Mouse (Mus musculus) lung, adult 18-20 months (tissue): ENCODE results near the gene Nr4a3.

ENCODE experiments used
- DNase-seq, 2 experiments: peaks; one replicate each; pipeline ENCODE4 v3.0.0; 2022; ENCODE audit warnings: mixed read lengths in 2 of 2

Nr4a3 gene

DNA sequence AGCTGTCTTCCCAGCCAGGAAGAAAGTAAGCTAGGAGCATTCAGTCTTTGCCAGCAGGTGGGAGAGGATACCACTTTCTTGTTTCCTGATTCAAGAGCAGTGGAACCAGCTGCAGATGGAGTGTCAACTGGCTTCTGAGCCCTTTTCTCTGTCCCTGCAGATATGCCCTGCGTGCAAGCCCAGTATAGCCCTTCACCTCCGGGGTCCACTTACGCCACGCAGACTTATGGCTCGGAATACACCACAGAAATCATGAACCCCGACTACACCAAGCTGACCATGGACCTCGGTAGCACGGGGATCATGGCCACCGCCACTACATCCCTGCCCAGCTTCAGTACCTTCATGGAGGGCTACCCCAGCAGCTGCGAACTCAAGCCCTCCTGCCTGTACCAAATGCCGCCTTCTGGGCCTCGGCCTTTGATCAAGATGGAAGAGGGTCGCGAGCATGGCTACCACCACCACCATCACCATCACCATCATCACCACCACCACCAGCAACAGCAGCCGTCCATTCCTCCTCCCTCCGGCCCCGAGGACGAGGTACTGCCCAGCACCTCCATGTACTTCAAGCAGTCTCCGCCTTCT is 6.2 kb downstream of the Nr4a3 start:
- no peak for DNase-seq

DNA sequence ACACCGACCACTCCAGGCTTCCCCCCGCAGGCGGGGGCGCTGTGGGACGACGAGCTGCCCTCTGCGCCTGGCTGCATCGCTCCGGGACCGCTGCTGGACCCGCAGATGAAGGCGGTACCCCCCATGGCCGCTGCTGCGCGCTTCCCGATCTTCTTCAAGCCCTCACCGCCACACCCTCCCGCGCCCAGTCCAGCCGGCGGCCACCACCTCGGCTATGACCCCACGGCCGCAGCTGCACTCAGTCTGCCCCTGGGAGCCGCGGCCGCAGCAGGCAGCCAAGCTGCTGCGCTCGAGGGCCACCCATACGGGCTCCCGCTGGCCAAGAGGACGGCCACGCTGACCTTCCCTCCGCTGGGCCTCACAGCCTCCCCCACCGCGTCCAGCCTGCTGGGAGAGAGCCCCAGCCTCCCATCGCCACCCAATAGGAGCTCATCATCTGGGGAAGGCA is 6.7 kb downstream of the Nr4a3 start:
- no peak for DNase-seq

DNA sequence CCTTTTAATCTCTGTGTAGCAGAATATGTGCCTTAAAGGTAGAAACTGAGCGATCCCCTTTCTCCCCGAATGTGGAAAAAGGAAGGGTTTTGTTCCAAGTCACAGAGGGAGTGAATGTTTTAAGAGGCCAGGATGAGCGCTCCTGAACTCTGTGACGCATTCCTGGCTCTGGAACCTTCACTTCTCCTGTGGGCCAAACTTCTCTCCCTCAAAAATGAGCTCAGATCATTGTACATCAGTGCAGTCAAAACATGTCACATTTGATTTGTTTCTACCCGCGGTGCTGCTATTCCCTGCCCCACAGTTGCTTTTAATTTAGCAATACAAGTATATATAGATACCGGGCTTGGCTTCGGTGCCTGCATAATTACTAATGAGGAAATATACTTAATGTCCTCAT is 16.8 kb downstream of the Nr4a3 start:
- no peak for DNase-seq

DNA sequence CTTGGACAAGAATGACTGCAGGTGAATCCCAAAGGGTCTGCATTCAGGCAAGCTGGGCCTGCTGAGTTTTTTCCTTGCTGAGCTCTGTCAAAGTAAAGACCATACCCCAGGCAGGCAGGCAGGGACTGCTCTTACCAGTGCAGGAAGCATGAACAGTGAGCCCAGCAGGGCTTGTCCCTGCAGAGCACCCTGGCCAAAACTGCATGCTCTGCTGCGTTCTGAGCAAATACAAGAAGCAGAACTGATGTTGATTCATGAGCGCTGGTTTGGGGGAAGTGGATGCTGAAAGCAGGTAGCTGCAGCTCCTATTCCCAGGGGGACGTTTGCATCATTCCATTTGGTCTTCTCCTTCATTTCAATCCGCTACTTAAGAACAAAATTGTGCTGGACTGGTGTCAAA is 19.4 kb downstream of the Nr4a3 start:
- no peak for DNase-seq

DNA sequence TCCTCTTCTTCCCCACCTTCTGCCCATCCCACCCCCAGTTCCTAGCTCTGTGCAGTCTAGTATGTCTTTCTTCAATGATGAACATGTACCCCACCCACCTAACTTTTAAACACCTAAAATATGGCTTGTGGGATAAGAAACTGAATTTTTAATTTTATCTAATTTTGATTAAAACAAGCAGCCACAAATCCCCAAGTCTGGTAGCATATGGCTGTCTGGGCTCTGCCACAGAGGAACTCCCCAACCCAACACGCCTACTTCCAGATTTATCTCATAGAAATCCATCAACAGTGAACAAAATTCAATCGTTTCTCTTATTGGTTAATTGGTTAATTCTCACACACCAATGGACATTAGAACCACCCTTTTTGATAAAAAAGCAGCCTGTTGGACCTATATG is 21.7 kb downstream of the Nr4a3 start:
- DNase-seq, result no peak

DNA sequence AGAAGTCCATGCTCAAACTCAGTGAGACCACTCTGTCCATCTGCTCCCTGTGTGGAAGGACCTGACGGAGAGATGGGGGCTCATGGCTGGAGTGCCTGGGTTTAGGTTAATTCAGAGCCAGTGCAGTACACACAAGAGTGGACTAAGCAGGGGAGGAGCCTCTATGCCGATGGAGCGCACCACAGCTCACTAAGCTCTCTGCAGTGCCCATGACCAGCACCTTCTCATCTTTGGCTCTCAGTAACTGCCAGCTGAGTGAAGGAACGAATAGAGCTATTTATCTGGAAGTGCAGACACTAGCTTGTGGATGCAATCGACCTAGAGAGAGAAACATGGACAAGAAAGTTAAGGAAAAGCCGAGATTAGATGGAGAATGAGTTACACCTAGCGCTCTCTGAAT is 24.2 kb downstream of the Nr4a3 start:
- no peak for DNase-seq

DNA sequence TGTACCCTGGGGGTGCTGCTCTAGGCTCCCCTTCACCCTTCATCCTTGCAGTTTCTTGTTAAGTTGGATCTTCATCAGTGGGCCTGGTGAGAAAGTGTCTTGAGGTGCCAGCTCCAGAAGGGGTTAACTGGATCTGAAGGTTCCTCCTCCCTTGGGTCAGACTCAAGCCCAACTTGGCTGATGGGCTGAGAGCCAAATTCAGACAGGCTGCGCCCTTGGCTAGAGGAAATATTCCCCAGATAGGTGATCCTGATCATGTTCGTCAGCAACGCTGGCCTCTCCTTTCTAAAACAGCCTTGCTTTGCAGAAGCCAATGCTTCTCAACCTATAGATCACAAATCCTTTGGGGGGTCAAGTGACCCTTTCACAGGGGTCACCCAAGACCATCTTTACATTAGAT is 27.1 kb downstream of the Nr4a3 start:
- DNase-seq, result no peak

DNA sequence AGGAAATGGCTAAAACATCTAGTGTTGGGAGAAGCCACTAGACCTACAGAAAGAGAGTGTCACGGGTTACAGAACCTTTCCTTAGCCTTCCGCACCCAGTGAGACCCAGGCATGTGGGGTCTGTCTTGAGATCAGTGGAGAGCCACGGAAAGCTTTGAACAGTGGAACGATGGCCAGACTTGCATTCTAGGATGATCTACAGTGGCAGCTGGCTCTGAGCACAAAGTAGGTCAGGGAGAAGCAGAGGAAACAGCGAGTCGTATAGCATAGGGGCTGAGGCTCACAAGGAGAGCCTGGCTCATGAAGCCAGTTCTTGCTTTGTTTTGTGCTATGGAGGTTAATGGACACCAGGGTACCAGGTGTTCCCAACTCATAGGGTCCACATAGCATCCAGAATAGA is 28.4 kb downstream of the Nr4a3 start:
- DNase-seq, result no peak

DNA sequence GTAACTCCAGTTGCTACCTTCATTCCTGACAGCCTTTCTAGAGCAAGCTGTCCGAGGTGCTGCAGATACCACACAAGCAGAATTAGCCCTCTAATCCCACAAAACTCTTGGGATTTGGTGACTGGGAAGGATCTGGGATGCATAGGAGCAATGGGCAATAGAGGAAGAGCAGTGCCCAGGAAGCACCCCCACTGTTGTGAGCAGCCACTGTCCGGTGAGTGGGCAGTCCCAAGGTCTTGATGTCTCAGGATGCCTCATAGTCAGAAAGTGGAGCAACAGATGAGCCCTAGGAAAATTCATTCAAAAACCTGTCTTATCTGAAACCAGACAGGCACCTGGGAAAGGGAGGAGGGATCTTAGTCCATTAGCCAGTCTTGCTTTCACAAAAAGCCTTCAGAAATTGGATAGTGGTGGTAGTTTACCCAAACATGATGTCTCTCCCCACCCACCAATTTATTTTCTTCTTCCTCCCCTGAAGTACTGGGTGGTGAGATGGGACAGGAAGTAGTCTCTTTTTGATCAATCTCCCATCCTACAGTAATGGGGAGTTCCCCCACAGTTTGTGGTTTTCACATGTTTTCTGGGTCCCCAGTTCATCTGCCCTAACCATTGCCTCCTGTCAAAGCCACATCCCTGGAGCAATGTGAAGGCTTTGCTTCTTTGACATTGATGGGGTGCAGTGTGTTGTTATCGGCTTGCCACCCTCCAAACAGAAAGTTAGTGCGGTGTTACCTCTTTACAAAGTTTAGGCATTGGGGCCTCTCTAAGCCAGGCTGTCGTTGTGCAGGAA is 29.7 kb downstream of the Nr4a3 start:
- DNase-seq, result no peak

DNA sequence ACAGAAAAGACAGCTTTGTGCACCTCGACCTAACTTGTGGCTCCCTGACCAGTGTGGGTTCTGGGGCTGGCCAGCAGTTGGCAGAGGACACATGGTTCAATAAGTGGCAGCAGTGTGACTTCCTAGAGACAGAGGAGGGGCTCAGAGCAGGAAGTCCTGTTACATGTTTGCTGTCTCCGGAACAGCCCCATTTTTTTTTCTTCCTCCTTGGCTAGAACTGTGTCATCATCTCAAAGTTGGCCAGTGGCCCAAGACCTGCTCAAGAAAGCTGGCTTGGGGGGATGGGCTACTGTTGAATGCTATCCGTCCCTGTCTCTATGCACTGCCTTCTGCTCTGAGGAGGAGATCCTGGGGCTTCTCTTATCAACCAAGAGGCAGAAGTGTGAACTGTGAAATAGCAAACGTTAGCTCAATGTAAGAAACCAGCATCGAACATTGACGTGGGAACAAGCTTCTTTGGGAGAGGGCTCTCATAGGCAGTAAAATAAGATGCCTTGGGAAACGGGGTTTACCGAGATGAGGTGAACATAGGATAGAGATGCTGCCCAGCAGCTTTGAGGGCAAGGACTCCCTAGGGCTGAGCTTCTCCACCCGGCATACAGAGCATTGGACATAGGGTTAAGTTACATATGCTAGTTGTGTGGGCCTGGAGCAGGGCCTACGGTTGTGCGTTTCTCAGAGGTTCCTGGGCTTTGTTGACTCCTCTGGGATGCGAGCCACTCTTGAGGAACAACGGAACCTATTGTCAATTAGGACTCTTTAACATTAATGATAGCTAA is 31.9 kb downstream of the Nr4a3 start:
- peak; percentile 10 to 44 for DNase-seq

DNA sequence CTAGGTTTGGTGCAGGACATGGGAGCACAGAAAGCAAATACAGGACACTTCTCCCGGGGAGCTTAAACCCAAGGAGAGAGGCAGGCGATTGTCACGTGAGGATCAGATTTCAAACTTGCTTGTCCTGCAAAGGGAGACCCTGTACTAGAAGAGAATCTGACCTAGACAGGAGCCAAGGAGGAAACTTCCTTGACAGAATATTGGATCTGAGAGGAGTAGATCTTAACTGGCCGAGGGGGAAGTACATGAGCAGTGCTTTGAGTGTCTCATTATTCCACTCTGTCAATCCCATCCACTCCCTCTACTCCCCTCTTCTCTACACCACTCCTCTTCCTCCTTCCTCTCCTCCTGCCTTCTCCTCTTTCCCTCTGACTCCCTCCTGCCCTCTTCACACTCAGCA is 33.3 kb downstream of the Nr4a3 start:
- DNase-seq, result no peak

DNA sequence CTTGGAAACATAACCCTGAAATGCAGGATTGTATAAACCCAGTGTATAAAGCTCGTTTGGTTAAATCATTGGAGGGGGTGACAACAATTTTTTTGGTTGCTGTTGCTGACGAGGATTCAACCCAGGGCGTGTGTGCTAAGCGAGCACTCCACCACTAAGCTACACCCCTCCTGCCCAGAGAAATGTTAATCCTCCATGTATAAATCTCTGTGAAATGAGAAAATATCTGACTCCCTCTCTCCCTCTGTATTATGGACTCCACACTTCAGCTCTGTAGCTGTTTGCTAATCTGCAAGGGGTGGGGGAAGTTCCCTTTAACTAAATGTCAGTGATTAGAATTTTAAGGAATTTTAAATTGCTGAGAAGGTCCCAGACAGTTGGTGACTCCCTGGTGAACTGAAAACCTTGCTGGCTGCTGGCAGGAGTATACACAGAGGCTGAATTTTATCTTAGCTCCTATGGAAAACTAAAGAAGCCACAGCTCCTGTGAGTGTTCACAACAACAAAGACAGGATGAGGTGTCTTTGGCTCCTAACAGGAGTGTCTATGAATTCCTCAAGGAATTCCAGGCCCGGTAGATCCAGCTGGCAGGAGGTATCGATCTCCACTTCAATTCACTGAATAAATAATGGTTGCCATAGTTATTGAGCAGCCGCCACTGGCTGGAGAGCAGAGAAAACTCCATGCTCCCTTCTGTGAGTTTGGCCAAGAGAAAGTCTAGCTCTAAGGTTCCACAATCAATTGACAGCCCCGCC is 34.5 kb downstream of the Nr4a3 start:
- no peak for DNase-seq

DNA sequence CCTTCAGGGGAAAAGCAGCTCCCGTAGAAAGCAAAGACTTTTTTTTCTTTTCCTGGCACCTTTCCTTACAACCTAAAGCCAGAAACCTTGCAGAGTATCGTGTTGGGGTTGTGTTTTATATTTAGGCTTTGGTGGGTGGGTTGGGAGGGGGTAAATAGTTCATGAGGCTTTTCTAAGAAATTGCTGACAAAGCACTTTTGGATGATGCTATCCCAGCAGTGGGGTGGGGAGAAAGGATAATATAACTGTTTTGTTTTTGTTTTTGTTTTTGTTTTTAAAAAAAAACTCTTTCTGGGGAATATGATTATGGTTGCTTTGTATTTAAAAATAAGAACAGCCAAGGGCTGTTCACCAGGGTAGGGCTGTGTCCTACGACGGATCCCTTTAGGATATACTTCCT is 38.5 kb downstream of the Nr4a3 start:
- DNase-seq, result no peak

DNA sequence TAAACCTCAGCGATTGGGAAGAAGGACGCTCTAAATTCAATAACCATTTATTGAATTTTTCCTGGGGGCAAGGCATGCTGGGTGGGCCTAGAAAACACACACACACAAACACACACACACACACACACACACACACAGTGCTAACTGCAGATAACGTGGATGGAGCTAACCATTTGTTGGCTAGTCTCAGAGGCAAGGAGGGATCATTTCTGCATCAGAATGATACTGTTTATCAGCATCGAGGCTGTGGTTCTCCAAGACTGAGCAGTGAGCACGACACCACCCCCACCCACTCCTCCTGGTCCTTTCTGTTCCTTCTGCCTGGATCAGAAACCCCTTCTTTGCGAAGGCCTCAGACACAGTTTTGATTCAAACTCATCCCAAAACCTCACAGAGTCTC is 41.7 kb downstream of the Nr4a3 start:
- DNase-seq, result no peak

DNA sequence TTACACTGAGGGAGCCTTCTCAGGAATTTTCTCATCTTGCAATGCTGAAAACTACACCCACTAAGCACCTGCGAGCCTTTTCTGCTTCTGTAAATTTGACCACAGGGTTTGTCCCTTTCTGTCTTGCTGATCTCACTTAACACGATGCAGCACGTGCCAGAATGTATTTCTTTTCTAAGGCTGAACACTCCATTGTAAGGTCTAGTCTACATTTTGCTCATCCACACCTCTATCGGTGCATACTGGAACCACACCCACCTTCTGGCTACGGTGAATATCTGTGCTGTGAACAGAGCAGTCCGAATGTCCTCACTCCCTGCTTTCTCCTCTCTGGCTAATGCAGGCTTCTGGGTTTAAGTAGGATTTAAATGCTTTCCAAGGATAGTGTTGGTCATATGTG is 42.5 kb downstream of the Nr4a3 start:
- no peak for DNase-seq

DNA sequence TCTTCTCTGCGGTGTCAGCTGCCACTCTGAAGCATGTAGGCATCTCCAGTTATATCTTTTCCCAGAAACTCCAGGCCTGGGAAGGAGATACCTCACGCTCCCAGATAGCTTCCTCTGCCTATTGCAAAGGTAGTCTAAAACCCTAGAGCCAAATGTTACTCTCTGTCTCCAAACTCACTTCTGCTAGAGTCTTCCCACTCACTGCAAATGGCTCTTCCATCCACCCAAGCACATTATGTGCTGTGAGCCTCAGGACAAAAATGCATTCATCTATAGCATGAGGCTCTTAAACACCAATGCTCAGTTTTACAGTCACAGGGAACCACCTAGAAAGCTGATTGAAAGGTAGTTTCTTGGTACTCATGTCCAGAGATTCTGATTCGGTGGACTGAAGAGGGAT is 48.3 kb downstream of the Nr4a3 start:
- DNase-seq, result no peak

DNA sequence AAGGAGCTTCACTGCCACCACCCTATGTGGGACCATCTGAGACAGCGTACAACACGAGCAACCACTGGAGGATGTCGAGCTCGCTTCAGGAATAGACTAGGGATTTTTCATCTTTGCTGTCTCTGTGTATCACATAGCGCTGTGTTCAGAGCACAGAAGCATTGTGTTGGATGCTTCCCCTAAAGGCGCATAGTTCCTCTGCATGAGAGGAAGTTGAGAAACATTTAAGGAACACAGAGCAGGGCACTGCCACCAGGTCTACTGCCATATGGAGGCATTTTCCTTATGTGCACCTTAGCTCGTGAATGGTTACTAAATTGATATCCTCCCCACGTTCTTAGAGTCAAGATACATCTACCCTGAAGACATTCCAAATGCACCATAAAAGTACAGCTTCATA is 55.3 kb downstream of the Nr4a3 start:
- DNase-seq, result no peak

DNA sequence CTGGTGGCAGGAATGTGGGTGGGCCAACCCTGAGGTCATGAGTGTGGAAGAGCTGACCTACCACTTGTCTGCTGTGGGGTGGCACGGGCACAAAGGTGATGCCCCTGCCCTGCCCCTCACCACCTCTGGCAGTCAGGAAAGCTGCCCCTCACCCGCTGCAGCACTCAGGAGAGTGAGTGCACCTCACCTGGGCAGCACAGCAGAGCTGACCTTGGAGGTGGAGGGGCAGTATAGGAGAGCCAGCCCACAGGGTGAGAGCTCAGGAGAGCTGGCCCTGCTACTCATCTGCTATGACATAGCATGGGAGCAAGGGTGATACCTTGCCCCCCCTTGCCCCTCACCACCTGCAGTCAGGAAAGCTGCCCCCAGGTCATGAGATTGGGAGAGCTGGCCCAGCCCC is 57.0 kb downstream of the Nr4a3 start:
- DNase-seq, result no peak

DNA sequence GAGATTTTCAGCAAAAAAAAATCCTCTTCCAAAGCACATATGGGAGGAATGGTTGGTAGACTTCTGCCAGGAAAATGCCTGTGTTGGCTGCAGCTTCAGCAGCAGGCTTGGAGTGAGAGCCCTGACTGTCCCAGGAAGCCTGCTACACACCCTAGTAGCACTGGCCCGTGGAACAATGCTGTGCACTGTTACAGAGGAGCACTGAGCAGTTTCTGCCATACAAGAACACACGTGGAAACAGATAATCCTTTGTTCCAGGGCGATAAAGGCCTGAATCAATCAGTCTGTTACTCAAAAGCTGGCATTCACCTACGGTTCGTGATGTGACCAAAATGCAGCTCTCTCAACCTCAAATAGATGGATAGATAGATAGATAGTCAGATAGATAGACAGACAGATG is 60.4 kb downstream of the Nr4a3 start:
- DNase-seq, result no peak

DNA sequence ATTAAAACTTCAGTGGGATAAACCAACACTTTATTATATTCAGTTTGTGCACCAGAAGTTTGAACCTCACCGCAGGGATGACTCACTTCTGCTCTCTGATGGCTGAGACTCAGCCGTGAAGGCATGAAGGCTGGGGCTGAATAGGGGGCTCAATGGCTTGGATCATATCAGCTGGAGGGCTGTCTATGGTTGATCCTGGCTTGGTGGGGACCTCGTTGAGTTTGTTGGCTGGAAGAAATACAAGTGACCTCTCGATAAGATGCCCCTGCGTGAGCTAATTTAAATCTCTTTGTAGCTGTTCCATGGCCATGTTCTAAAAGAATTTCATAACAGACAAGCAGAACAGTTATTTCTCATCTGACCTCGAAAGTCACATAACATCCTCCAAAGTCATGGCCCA is 62.1 kb downstream of the Nr4a3 start:
- DNase-seq, result no peak

DNA sequence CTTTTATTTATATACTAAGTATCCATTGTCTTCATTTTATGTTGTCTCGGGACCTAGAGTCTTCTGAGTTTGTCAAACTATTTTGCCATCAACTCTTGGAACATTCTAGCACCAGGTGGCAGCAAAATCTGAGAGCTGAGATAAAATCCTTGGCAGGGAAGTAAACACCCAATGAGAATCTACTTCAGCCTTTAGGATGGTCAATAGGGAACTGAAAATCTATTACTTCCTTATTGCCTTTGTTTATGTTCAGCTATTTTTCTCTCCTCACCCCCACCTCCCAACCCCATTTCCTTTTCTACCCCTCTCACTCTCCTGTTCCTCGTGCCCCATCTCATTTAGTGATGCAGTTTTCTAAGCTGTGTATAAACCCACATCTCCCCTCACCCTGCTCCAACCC is 63.6 kb downstream of the Nr4a3 start:
- DNase-seq, result no peak

DNA sequence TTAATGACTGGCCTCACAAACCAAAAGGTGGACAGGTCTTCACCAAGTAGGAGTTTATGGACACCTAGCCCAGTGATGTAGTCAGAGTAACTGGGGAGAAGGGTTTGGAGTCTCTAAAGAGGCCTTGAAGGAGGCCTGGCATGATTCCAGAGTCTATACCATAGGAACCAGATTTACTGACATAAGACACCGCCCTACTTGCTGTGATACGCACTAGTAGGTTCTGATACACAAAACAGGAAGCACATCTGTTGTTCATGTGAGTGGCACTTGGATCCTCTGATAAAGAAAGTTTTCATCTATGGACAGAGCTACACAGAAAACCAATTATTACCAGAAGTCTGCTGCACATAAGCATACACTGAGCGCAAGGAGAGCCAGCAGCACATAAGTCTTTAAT is 65.4 kb downstream of the Nr4a3 start:
- DNase-seq, result no peak

DNA sequence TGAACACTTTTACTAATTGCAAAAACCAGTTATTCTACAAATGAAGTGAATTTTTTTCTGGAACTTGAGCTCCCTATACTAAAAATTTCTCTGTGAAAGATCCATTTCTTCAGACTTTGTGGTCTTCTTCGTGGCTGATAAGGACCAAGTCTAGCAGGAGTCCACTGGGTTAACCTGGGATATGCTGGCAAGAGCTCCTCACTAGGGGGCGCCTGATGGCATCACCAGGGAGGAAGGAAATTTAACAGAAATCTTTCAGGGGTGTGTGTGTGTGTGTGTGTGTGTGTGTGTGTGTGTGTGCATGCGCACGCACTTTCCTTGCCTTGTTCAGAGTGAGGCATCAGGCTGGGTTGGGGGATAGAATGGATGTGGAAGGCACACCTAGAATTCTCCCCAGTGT is 71.2 kb downstream of the Nr4a3 start:
- DNase-seq, result peak; percentile 32 to 50
